Mouse (Mus musculus): ENCODE measurements around the gene Mybph.

Mybph gene

DNA sequence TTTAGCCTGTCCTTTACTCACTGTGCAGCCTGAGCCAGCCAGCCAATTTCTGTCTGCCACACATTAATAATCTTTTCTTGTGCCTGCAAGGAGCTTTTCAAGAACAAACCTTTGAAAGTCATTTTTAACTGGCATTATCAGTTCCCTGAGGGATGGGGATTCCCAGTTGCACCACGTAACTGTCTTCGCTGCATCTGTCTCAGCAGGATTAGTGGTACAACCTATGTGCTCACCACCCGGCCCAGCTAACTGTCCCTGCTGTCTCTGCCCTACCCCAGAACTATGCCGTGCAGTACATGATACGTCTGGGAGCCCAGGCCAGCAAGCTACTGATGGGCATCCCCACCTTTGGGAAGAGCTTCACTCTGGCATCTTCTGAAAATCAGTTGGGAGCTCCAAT lies 5.0 kb upstream of the Mybph start:
- DNase-seq (ENCODE audit: low spot score in 2 of 2), result no peak

GRCm38 (mm10) chr1:134188989-134189729 lies 4.1 kb upstream of the Mybph start:
- DNase-seq (ENCODE audit: low spot score in 2 of 2), result no peak

- no peak for DNase-seq (ENCODE audit: low spot score in 2 of 2)
These were observed 2.1 kb upstream of the Mybph start for GRCm38 (mm10) chr1:134191192-134191591.

GRCm38 (mm10) chr1:134192024-134192423 lies 1.2 kb upstream of the Mybph start:
- no peak for DNase-seq (ENCODE audit: low spot score in 2 of 2)

GRCm38 (mm10) chr1:134193674-134194197 lies 488 bp downstream of the Mybph start:
- no peak for DNase-seq (ENCODE audit: low spot score in 2 of 2)

GRCm38 (mm10) chr1:134194298-134195022 lies 1.2 kb downstream of the Mybph start:
- no peak for DNase-seq (ENCODE audit: low spot score in 2 of 2)

DNA sequence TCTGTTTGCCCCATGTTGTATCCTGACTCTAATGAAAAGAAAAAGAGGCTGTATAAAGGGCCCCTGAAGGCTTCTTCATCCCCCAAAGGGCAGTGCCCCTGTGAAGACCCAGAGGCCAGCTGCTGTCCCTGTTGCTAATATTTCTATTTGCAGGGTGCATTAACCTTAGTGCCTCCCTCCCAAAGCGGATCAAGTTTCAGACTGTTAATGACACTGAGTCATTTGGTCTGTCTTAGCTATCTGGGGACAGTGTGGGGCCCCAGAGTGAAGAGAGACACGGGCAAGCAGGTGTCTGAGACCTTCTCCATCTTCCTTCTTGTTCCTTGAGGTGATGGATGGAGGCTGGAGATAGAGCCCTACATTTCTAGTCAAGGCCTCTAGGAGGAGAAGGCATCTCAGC lies 1.9 kb downstream of the Mybph start:
- DNase-seq (ENCODE audit: low spot score in 2 of 2), result no peak

DNA sequence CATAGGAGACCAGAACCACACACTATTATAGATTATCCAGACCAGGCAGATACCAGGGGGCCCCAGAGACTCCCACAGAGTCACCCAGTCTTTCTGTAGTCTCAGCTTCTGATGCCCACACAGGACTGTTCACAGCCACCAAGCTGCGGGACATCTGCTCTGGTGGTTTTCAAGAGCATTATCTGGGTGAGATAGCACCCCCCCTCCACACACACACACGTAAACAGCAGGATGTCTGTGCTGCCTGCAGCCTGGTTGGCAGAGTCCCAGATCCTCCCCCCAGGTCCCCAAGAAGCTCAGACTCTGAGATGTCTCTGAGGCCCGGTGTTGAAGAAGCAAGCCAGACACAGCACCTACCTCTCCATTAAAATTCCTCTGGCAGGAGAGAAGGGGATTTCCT lies 2.3 kb downstream of the Mybph start:
- no peak for DNase-seq (ENCODE audit: low spot score in 2 of 2)

- DNase-seq (ENCODE audit: low spot score in 2 of 2), result no peak
These were observed 2.7 kb downstream of the Mybph start for GRCm38 (mm10) chr1:134195979-134196378.

- peak; percentile 63 to 76 for DNase-seq (ENCODE audit: low spot score in 2 of 2)
These were observed 3.1 kb downstream of the Mybph start for GRCm38 (mm10) chr1:134196386-134196785.

GRCm38 (mm10) chr1:134197325-134197982 lies 4.2 kb downstream of the Mybph start:
- DNase-seq (ENCODE audit: low spot score in 2 of 2), result no peak

DNA sequence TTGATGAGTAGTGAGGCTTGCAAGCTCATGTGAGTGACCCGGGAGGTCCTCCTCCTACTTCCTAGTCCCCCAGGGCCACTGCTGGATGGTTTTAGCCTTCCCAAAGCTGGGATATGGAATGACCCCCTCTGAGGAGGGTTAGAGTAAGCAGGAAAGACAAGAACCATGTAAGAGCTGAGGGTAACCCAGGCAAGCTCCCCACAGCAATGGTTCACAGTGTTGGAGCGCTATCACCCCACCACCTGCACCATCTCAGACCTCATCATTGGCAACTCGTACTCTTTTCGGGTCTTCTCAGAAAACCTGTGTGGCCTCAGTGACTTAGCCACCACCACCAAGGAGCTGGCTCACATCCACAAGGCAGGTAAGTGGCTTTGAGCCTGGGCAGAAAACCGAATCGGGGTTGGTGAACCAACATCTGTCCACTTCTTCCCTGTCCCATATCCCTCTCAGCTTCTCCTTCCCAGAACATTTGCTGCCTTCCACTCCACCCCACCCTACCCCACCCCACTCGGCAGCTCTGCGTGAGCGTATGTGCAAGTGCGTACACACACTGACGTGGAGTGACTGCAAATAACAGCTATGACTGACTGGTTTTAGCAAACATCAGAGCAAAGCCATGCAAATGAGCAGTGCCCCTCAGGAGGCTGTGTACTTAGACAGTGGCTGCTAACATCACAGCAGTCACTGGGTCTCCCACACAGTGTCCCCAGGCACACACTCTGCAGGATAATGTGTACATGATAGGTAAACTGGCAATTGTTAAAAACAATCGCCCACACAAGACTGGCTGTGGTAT lies 5.1 kb downstream of the Mybph start:
- DNase-seq (ENCODE audit: low spot score in 2 of 2), result no peak

DNA sequence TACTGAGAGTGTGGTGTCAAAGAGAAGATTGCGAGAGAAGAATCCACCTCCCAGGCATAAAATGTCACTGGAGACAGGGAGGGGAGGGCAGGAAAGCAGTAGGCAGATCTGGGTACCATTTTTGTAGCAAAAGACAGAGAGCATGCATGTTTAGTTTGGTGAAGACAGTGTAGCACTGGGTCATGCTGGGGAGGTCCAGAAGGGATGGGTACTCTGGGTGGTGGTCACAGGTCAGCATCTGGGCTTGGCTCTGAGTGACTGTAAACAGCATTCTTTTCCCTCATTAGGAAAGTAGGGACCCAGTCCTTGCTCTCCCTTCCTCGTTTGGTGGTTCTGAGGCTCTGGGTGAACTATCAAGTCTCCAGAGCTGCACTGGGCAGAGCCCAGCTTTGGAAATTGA lies 7.2 kb downstream of the Mybph start:
- no peak for DNase-seq (ENCODE audit: low spot score in 2 of 2)

DNA sequence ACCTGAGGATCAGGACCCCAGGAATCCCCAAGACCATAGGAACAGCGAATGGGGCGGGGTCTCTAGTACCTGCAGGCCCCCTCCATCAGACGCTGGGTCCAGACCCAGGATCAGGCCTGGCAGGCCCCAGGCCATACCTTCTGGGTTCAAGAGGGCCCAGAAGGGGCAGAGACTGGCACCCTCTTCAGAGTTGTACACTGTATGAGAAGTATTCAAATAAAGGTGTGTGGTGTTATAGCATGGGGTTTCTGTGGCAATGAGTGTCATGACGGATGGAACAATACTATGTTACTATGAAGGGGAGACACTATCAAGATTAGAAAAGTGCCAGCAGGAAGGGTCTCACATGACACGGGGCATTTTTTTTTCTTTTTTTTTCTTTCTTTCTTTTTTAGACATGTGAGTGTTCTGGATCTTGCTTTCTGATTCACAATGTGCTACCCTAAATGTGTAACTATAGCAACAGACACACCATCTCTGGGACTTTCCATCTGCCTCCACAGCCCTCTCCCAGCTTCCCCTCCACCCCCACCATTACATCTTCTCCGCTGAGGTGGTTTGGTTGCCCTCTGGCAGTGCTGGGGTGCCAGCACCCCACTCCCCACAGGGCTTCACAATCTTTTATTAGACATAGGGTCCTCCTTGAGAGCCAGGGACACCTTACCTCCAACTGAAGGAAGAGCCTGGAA lies 7.9 kb downstream of the Mybph start:
- DNase-seq (ENCODE audit: low spot score in 2 of 2), result no peak

DNA sequence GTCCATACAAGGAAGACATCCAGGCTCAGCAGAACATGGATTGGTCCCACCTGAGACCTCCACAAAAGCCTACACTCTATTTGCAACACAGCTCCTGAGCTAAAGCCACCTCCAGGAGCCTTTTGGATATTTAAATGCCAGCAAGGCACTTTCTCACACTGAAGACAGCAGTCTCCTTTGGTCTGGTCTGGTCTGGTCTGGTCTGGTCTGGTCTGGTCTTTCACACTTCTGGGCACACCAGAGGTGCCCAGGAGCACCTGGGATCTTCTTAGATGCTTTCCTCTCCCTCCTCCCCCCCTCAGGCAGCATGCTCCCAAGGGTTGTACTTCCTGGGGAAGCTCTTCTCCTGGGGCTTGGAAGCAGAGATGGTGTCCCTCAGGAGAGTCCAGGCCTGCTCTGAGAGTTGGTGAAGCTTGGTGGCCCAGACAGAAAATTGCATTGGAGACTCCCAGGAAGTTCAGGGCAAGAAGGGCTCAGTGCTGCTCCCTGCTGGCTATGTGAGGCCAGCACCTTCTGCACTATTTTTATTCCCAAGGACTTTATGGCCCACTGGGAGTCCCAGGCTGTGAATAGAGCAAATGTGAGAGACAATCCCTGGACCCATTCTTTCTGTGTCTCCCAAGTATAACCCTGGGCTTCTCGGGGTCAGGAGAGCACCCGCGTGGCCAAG lies 8.6 kb downstream of the Mybph start:
- DNase-seq (ENCODE audit: low spot score in 2 of 2), result no peak

DNA sequence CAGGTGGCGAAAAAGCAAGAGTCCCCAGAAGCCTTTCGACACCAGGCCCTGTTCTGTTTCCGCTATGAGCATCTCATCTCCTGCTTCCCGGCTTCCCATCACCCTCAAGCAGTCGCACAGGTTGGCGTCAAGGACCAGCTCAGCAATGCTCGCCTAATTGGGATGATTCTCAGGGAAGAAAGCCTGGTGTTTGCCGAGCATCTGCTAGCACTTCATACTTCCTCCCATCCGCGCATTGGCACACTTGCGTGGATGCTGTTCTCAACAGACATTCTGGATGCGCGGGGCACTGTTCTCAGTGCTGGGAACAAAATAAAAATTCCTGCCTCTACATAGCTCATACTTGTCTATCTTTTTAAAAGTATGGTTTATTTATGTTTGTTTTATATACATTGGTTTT lies 11.0 kb downstream of the Mybph start:
- DNase-seq (ENCODE audit: low spot score in 2 of 2), result no peak

DNA sequence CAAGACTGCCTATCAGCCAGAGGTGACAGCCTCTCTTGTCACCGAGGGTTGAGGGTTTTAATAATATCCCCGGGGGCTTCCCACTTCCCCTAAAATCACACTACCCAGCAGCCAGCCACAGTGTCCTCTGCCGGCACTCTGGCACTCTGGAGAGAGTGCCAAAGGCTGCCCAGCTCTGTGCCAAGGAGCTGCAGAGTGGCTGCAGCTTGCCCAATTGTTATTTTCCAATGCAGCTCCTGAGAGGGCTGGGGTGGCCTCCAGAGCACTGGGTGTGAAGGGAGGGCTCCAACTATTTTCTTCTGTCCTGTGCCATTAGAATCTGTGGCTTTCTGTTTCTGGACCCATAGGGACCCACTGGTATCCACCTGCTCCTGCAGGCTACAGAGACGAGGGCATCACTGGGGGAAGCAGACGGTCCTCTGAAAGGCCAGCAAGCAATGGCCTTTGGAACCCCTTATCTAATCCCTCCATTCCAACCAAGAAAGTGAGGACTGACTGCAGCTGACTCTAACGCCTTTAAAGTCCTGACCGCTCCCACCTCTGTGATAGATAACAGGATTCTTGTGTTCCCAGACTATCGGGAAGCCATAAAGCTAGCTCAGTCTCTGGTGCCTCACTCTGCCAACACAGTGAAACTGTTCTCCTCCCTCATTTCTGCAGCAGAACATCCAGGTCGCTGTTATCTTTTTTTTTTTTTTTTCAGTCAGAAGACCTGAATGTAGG lies 12.2 kb downstream of the Mybph start:
- no peak for DNase-seq (ENCODE audit: low spot score in 2 of 2)

DNA sequence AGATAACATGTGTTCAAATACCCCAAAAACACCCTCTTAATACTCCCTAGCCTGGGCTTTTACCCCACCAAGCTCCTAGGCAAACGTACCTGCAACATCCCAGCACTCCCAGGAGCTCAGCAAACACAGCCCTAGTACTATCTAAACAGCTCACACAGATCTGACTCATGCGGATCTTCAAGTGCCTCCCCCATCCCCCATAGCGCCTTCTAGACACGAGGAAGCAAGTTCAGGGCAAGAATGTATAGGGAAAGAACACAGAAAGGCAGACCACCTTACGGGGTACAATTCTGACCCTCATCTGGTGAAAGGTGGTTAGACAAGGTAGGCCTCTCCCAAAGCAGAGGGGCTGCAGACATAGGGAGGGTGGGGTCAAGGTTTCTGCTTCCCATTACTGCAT lies 12.8 kb downstream of the Mybph start:
- no peak for DNase-seq (ENCODE audit: low spot score in 2 of 2)

DNA sequence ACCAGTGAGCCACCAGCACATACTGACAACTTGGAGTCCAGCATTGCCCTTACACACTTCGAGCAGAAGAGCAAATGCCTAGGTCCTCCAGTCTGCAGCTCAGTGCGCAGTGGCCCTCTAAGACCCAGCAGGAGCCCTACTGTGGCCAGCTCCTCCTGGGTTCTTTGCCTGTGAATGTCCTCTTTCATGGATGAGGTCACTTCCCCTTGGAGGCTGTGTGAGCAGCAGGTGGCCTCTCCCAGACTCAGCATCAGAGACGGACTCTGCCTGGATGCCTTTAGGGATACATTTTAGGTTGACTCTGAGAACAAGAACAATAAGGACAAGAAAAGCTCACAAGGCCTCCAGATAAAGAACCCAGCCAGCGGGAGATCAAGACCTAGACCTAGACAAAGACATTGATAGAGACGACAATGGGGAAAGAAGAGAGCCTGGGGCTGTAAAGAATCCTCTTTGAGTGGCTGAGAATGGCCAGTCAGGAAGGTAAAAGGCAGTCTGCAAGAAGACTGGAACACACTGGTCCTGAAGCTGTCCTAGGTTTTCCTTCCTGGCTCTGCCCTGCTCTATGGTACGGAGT lies 17.0 kb downstream of the Mybph start:
- no peak for DNase-seq (ENCODE audit: low spot score in 2 of 2)

DNA sequence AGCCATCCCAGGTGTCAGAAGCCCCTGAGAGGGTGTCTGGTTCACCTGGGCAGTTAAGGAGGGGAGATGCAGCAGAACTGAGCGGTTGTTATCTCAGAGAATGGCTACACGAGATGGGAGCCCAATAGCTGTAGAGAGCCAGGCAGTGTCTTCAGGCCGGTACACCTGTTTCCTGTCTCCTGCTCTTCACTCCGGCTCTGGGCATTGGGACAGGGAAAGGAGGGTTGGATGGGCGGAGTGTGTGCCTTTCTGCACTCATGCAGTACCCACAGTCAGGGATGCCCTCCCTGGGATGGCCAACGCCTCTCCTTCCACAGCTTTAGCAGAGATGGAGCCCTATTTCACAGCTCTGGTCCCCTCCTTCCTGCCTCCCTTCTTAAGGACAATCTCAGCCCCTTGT lies 17.8 kb downstream of the Mybph start:
- no peak for DNase-seq (ENCODE audit: low spot score in 2 of 2)
